Mouse (Mus musculus) layer of hippocampus, adult 2 months (tissue): ENCODE measurements at regions not wholly inside any gene's neighbourhood (a gene's known extent, or its start where the extent isn't known, plus 50 kb on each side); places are given as distances from the start of the nearest gene placed in this dataset.

Experiments used
- DNase-seq, 2 experiments: peaks; one replicate each; pipeline ENCODE4 v3.0.0; 2022; ENCODE audit warnings: low spot score in 2 of 2
- H3K27ac ChIP-seq: fragments of 200-600 bp; 2 replicates; pipeline ENCODE4 v1.8.1; 2022
- H3K4me3 ChIP-seq: fragments of 200-600 bp; 2 replicates; pipeline ENCODE4 v1.8.1; 2022; ENCODE audit warnings: mild to moderate bottlenecking
- CTCF ChIP-seq: fragments of 200-600 bp; conservative IDR thresholded peaks from 2 replicates; pipeline ENCODE4 v1.8.1; 2022; ENCODE audit warnings: antibody characterized with exemption, mild to moderate bottlenecking, moderate library complexity

- no peak for DNase-seq
- H3K27ac ChIP-seq = no peak overlapping the region
- TF ChIP-seq CTCF = no peak
- H3K4me3 ChIP-seq = no peak overlapping the region
Observed at GRCm38 (mm10) chrX:51294797-51295506, 88.6 kb upstream of the Mbnl3 start.

GRCm38 (mm10) chrX:51292310-51292709 lies 86.0 kb upstream of the Mbnl3 start:
- Histone ChIP-seq H3K4me3 (no peak overlapping the region), H3K27ac (no peak overlapping the region)
- TF ChIP-seq CTCF = no peak
- no peak for DNase-seq

GRCm38 (mm10) chrX:51278270-51278669 lies 71.9 kb upstream of the Mbnl3 start:
- Histone ChIP-seq H3K27ac (no peak overlapping the region), H3K4me3 (no peak overlapping the region)
- no peak for TF ChIP-seq CTCF
- peak in 1 of 2 experiments; percentile 8 for DNase-seq

GRCm38 (mm10) chrX:51264746-51265145 lies 58.4 kb upstream of the Mbnl3 start:
- no peak for TF ChIP-seq CTCF
- no peak for DNase-seq
- no peak overlapping the region for H3K4me3 ChIP-seq
- no peak overlapping the region for H3K27ac ChIP-seq
